Mouse (Mus musculus): ENCODE results near the gene Srpk2. TPM values are rescaled to one million over a fixed set of nuclear protein-coding genes. Genes with fewer than 3 reads are reported as not detected.

The Srpk2 gene
- polyA plus RNA-seq, 1 experiment: 22.8 TPM

GRCm38 (mm10) chr5:23497920-23498319, 186.5 kb downstream of the Srpk2 start:
- TF ChIP-seq CTCF (IDR thresholded peaks at IDR 0.05; ENCODE audit: control insufficient read depth, insufficient read depth, low read length): no peak
- no peak for TF ChIP-seq POLR2A (IDR thresholded peaks at IDR 0.05; ENCODE audit: borderline replicate concordance, control insufficient read depth, low read depth, low read length)
- 91% methylated on average over 10 of the region's 10 CpGs for WGBS
- Histone ChIP-seq H3K4me3 (replicated peaks; ENCODE audit: control insufficient read depth, low read depth, low read length) (no peak overlapping the region), H3K27ac (ENCODE audit: control insufficient read depth, insufficient read depth, low read depth, low read length, poor library complexity) (no peak overlapping the region), H3K4me1 (ENCODE audit: control insufficient read depth, insufficient read depth, low read length) (no peaks in the 10 kb centered on the region; the same call in 1 of the 2 replicates)

DNA sequence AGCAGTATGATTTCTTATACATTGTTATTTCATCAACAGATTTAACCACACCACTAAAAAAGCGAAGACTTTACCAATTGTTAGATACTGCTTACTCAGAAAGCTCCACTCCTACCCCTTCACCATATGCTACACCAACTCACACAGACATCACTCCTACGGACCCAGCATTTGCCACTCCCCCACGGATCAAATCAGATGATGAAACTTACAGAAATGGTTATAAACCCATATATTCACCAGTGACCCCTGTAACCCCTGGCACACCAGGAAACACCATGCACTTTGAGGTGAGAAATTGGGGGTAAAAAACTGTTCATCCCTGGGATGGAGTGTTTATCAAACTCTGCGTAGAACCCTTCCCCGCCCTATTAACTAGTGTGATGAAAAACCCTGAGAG, 187.5 kb downstream of the Srpk2 start:
- no peaks in the 10 kb centered on the region; the same call in 1 of the 2 replicates for H3K4me1 ChIP-seq (ENCODE audit: control insufficient read depth, insufficient read depth, low read length)
- TF ChIP-seq CTCF (IDR thresholded peaks at IDR 0.05; ENCODE audit: control insufficient read depth, insufficient read depth, low read length): no peak
- 88% methylated on average over 5 of the region's 5 CpGs for WGBS

DNA sequence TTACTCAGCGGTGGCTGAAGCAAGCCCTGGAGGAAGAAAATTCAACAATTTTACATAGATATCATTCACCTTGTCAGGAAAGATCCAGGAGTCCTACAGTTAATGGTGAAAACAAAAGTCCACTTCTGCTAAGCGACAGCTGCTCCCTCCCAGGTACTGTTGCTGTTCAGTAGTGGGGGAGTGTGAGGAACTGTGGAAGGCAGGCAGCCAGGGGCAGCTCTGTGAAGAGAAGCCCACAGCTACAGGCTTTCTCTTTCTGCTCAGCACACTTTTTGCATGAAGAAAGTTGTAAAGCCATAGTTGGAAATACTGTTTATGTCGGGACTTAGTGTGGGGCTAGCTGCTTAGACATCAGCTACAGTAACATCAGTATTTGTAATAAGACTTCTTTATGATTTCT, 188.0 kb downstream of the Srpk2 start:
- WGBS: 94% methylated on average over 3 of the region's 3 CpGs
- no peak overlapping the region for H3K4me3 ChIP-seq (replicated peaks; ENCODE audit: control insufficient read depth, low read depth, low read length)
- TF ChIP-seq POLR2A (IDR thresholded peaks at IDR 0.05; ENCODE audit: borderline replicate concordance, control insufficient read depth, low read depth, low read length) (no peak), CTCF (IDR thresholded peaks at IDR 0.05; ENCODE audit: control insufficient read depth, insufficient read depth, low read length) (no peak)
- H3K4me1 ChIP-seq (ENCODE audit: control insufficient read depth, insufficient read depth, low read length): no peaks in the 10 kb centered on the region; the same call in 1 of the 2 replicates
- no peak overlapping the region for H3K27ac ChIP-seq (ENCODE audit: control insufficient read depth, insufficient read depth, low read depth, low read length, poor library complexity)

More for the DNA sequence above, 187.5 kb downstream of the Srpk2 start:
- no peak overlapping the region for H3K27ac ChIP-seq (ENCODE audit: control insufficient read depth, insufficient read depth, low read depth, low read length, poor library complexity)
- no peak overlapping the region for H3K4me3 ChIP-seq (replicated peaks; ENCODE audit: control insufficient read depth, low read depth, low read length)

DNA sequence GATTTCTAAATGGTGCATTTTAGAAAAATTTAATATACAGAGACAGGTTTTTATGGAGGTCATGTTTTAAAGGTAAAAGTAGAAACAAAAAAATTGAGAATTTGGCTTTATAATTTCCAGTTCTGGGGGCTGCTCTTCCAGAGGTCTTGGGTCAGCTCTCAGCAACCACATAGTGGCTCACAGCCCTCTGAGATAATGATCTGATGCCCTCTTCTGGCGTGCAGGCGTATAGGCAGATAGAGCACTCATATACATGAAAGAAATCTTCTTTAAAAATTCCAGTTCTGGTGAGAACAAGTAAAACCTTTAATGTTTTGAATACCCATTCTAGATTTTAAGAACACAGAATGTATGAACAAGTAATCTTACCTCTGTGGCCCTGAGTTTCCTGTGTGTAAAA, 193.6 kb downstream of the Srpk2 start:
- TF ChIP-seq POLR2A (IDR thresholded peaks at IDR 0.05; ENCODE audit: borderline replicate concordance, control insufficient read depth, low read depth, low read length): no peak
- TF ChIP-seq CTCF (IDR thresholded peaks at IDR 0.05; ENCODE audit: control insufficient read depth, insufficient read depth, low read length): peak; percentile 49
- Histone ChIP-seq H3K4me3 (replicated peaks; ENCODE audit: control insufficient read depth, low read depth, low read length) (no peak overlapping the region), H3K4me1 (ENCODE audit: control insufficient read depth, insufficient read depth, low read length) (no peaks in the 10 kb centered on the region), H3K27ac (ENCODE audit: control insufficient read depth, insufficient read depth, low read depth, low read length, poor library complexity) (no peak overlapping the region)
- 48% methylated on average over 2 of the region's 2 CpGs for WGBS

- WGBS: 89% methylated on average over 4 of the region's 4 CpGs
- no peak overlapping the region for H3K4me3 ChIP-seq (replicated peaks; ENCODE audit: control insufficient read depth, low read depth, low read length)
- TF ChIP-seq CTCF (IDR thresholded peaks at IDR 0.05; ENCODE audit: control insufficient read depth, insufficient read depth, low read length) (no peak), POLR2A (IDR thresholded peaks at IDR 0.05; ENCODE audit: borderline replicate concordance, control insufficient read depth, low read depth, low read length) (no peak)
- H3K27ac ChIP-seq (ENCODE audit: control insufficient read depth, insufficient read depth, low read depth, low read length, poor library complexity): no peak overlapping the region
- H3K4me1 ChIP-seq (ENCODE audit: control insufficient read depth, insufficient read depth, low read length): no peaks in the 10 kb centered on the region
Measured at GRCm38 (mm10) chr5:23489231-23489630, 195.2 kb downstream of the Srpk2 start.

DNA sequence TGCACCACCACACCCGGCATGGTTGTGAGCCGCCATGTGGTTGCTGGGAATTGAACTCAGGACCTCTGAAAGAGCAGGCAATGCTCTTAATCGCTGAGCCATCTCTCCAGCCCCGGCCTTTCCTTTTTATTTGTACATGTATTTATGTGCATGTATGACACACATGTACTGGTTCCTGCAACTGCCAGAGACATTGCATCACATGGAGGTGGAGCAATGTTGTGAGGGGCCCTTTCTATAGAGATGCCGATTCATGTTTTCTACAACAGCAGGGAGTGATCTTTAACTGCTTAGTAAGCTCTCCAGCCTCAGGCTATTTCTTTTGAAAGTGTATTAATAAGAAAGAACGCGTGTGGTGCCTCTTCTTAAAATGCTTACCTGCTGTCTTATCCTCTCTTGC, 200.6 kb downstream of the Srpk2 start:
- TF ChIP-seq POLR2A (IDR thresholded peaks at IDR 0.05; ENCODE audit: borderline replicate concordance, control insufficient read depth, low read depth, low read length): no peak
- TF ChIP-seq CTCF (IDR thresholded peaks at IDR 0.05; ENCODE audit: control insufficient read depth, insufficient read depth, low read length): no peak
- WGBS: 74% methylated on average over 7 of the region's 7 CpGs
- Histone ChIP-seq H3K4me1 (ENCODE audit: control insufficient read depth, insufficient read depth, low read length) (no peaks in the 10 kb centered on the region), H3K27ac (ENCODE audit: control insufficient read depth, insufficient read depth, low read depth, low read length, poor library complexity) (no peak overlapping the region), H3K4me3 (replicated peaks; ENCODE audit: control insufficient read depth, low read depth, low read length) (no peak overlapping the region)

GRCm38 (mm10) chr5:23473098-23473873, 211.1 kb downstream of the Srpk2 start:
- 47% methylated on average over 6 of the region's 6 CpGs for WGBS
- Histone ChIP-seq H3K4me1 (ENCODE audit: control insufficient read depth, insufficient read depth, low read length) (no peaks in the 10 kb centered on the region), H3K27ac (ENCODE audit: control insufficient read depth, insufficient read depth, low read depth, low read length, poor library complexity) (no peak overlapping the region), H3K4me3 (replicated peaks; ENCODE audit: control insufficient read depth, low read depth, low read length) (no peak overlapping the region)
- TF ChIP-seq CTCF (IDR thresholded peaks at IDR 0.05; ENCODE audit: control insufficient read depth, insufficient read depth, low read length) (peak; percentile 38; the same call in 1 of the 2 replicates), POLR2A (IDR thresholded peaks at IDR 0.05; ENCODE audit: borderline replicate concordance, control insufficient read depth, low read depth, low read length) (no peak)

DNA sequence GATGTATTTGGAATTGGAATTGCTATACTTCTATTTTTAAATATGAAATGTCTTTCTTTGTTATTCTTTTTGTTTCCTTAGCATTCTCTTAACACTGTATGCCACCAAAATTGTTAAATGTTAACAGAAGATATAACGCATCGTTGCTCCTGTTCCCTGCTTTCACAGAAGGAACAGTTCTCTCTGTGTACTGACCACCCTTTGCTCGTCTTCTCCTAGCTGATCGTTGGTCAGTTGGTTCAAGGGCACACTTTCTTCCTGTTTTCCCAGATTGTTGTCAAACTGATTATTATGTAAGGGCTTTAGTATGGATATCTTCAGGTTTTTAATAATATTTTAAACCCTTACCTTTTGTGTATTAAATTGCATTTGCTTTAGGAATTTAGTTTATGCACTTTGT, 217.9 kb downstream of the Srpk2 start:
- 82% methylated on average over 4 of the region's 4 CpGs for WGBS
- TF ChIP-seq CTCF (IDR thresholded peaks at IDR 0.05; ENCODE audit: control insufficient read depth, insufficient read depth, low read length): no peak
- TF ChIP-seq POLR2A (IDR thresholded peaks at IDR 0.05; ENCODE audit: borderline replicate concordance, control insufficient read depth, low read depth, low read length): no peak
- Histone ChIP-seq H3K27ac (ENCODE audit: control insufficient read depth, insufficient read depth, low read depth, low read length, poor library complexity) (no peak overlapping the region), H3K4me1 (ENCODE audit: control insufficient read depth, insufficient read depth, low read length) (no peaks in the 10 kb centered on the region), H3K4me3 (replicated peaks; ENCODE audit: control insufficient read depth, low read depth, low read length) (no peak overlapping the region)
